Mouse (Mus musculus) cerebellum, adult 2 months (tissue): Measurements from ENCODE around the gene Glipr1. TPM values are rescaled to one million over a fixed set of nuclear protein-coding genes. Genes with fewer than 3 reads are reported as not detected.

ENCODE experiments used
- DNase-seq, 2 experiments: peaks; one replicate each; pipeline ENCODE4 v3.0.0; 2021
- H3K27ac ChIP-seq: fragments of 200-500 bp; 2 replicates; pipeline ENCODE4 v1.5.1; 2012; ENCODE audit warnings: low read length, control low read depth, inconsistent platforms; ENCODE audit not compliant: insufficient read depth
- H3K27me3 ChIP-seq: fragments of 200-500 bp; 2 replicates; pipeline ENCODE4 v1.6.1; 2012; ENCODE audit warnings: inconsistent platforms, mild to moderate bottlenecking, low read length, moderate library complexity; ENCODE audit not compliant: control insufficient read depth, insufficient read depth
- H3K4me1 ChIP-seq: fragments of 200-500 bp; 2 replicates; pipeline ENCODE4 v1.6.1; 2011; ENCODE audit warnings: low read length; ENCODE audit not compliant: control insufficient read depth, insufficient read depth
- H3K4me3 ChIP-seq: fragments of 200-500 bp; replicated peaks from 2 replicates; pipeline ENCODE3; 2011; ENCODE audit warnings: mild to moderate bottlenecking, low read depth, low read length, control low read depth; ENCODE audit not compliant: insufficient read depth
- CTCF ChIP-seq: fragments of 200-500 bp; IDR thresholded peaks from 2 replicates; pipeline ENCODE4 v1.5.1; 2011; ENCODE audit warnings: low read depth, mild to moderate bottlenecking, control low read depth, low read length, moderate library complexity, borderline replicate concordance; ENCODE audit not compliant: insufficient read depth
- POLR2A ChIP-seq: fragments of 200-500 bp; IDR thresholded peaks from 2 replicates; pipeline ENCODE4 v1.6.1; 2011; ENCODE audit warnings: low read length, control low read depth, borderline replicate concordance; ENCODE audit not compliant: insufficient read depth
- WGBS: fragments of 180-500 bp; shearing (Covaris S2); methylation state at CpG from one replicate; pipeline ENCODE4 v1.1.7; 2018; 5-methylcytosine and 5-hydroxymethylcytosine counted together
- polyA plus RNA-seq: library from polyadenylated mRNA; depleted of rRNA; stranded (reverse); fragments of >200 nt; gene quantifications from 2 replicates; pipeline ENCODE4 v1.2.3, GENCODE M21; 2012; rRNA removed

Gene Glipr1
- polyA plus RNA-seq, 1 experiment: 0.36 TPM

DNA sequence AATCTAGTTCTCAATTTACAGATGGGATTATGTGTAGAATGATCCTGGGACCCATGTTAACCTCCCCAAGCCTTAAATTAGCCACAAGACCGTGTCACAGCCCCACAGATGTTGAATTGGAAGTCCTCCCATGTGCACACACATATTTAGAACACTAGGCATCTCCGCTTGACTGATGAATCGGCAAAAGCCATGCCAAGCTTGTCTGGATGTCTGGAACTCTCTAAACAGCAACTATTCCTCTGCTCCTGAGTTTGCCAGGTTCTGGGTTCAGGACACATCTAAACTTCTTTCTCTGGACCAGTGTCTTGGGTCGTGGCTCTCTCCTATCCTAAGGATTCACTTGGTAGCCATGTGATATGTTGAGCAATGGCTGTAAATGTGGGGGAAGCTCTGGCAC, 66.4 kb downstream of the Glipr1 start:
- Histone ChIP-seq H3K27me3 (no peaks in the 10 kb centered on the region), H3K4me3 (no peak overlapping the region), H3K4me1 (no peaks in the 10 kb centered on the region), H3K27ac (no peak overlapping the region)
- TF ChIP-seq CTCF: no peak
- no peak for TF ChIP-seq POLR2A
- 65% methylated on average over 4 of the region's 4 CpGs for WGBS
- no peak for DNase-seq

Other genes with a start within 250 kb of the Glipr1 start
- 30.3 and 31.3 TPM in 2 replicates for gene Krr1, start 30.0 kb downstream of the Glipr1 start, polyA plus RNA-seq
- not detected in 2 replicates for gene Glipr1l1, start 57.6 kb upstream of the Glipr1 start, polyA plus RNA-seq
- not detected in 2 replicates for gene Glipr1l2, start 80.7 kb upstream of the Glipr1 start, polyA plus RNA-seq
- gene Glipr1l3, start 157.7 kb upstream of the Glipr1 start, polyA plus RNA-seq: not detected in 2 replicates
- 0.13 and 0.18 TPM in 2 replicates for gene Caps2, start 161.0 kb upstream of the Glipr1 start, polyA plus RNA-seq